Mouse (Mus musculus): ENCODE results near the gene Hsf5.

Gene Hsf5

GRCm38 (mm10) chr11:87687246-87688225 lies 70.6 kb downstream of the Hsf5 start:
- DNase-seq (ENCODE audit: low spot score): no peak

GRCm38 (mm10) chr11:87688478-87689203 lies 71.7 kb downstream of the Hsf5 start:
- DNase-seq (ENCODE audit: low spot score): no peak

GRCm38 (mm10) chr11:87689402-87689808 lies 72.4 kb downstream of the Hsf5 start:
- DNase-seq (ENCODE audit: low spot score): peak; percentile 38

GRCm38 (mm10) chr11:87690054-87690740 lies 73.2 kb downstream of the Hsf5 start:
- DNase-seq (ENCODE audit: low spot score): no peak

GRCm38 (mm10) chr11:87697131-87697682 lies 80.2 kb downstream of the Hsf5 start:
- DNase-seq (ENCODE audit: low spot score): no peak

GRCm38 (mm10) chr11:87698126-87698525 lies 81.2 kb downstream of the Hsf5 start:
- no peak for DNase-seq (ENCODE audit: low spot score)

GRCm38 (mm10) chr11:87701108-87701507 lies 84.1 kb downstream of the Hsf5 start:
- no peak for DNase-seq (ENCODE audit: low spot score)

GRCm38 (mm10) chr11:87701877-87702620 lies 85.1 kb downstream of the Hsf5 start:
- no peak for DNase-seq (ENCODE audit: low spot score)

GRCm38 (mm10) chr11:87703654-87704053 lies 86.7 kb downstream of the Hsf5 start:
- no peak for DNase-seq (ENCODE audit: low spot score)

GRCm38 (mm10) chr11:87704289-87704688 lies 87.3 kb downstream of the Hsf5 start:
- DNase-seq (ENCODE audit: low spot score): no peak

- no peak for DNase-seq (ENCODE audit: low spot score)
Measured at GRCm38 (mm10) chr11:87707570-87707969, 90.6 kb downstream of the Hsf5 start.

- DNase-seq (ENCODE audit: low spot score): no peak
Measured at GRCm38 (mm10) chr11:87708979-87709378, 92.0 kb downstream of the Hsf5 start.
